8 mouse cellular contexts compared by ENCODE assay signal in the genomic region with DNA sequence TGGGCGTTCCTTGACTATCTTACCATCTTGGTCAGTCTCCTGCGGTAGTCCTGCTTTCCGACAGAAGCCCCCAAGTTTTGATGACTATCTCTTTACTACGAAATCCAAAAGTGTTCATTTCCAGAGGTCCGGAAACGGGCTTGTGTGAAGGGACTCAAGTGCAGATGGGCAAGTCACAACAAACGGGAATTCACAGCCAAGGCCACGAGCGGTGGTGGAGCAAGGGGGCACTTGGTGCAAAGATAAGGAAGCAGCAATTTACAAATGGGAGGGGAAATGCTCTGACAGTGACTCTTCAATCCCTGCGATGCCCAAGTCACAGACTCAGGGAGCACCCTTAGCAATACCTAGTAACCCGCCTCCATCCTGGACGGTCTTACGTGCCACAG. TPM values are rescaled to one million over a fixed set of nuclear protein-coding genes. Genes with fewer than 3 reads are reported as not detected.
DNase-seq lines count a peak whose midpoint lies in the region; ATAC-seq and TF ChIP-seq lines count a peak whose summit lies in the region.

No protein-coding gene starts in this region.

- peak overlapping the region; percentile 39 for H3K4me3 ChIP-seq in lung, postnatal 0 days (ENCODE audit: low read depth, low read length)
- peak overlapping the region; percentile 72 for H3K4me3 ChIP-seq in erythroblast, embryonic 14.5 days (replicated peaks)
- peak overlapping the region; percentile 80 for H3K4me3 ChIP-seq in limb, embryonic 12.5 days (replicated peaks)
- peak overlapping the region; percentile 41 for H3K4me3 ChIP-seq in olfactory bulb, adult 2 months (ENCODE audit: insufficient read depth, low read depth, low read length)

- no peak for DNase-seq in lung, postnatal 0 days (ENCODE audit: low spot score)
- no peak for DNase-seq in lung, postnatal 10 days
- DNase-seq in spleen, postnatal 36 days (ENCODE audit: low spot score in 2 of 2): no peak
- DNase-seq in left cerebral cortex, adult 8-10 months (ENCODE audit: low spot score in 2 of 2): no peak
- DNase-seq in kidney, postnatal 36 days: no peak

- no peaks in the 10 kb centered on the region for H3K36me3 ChIP-seq in lung, postnatal 0 days (ENCODE audit: insufficient read depth, low read length)
- peaks cover 24% of the 10 kb centered on the region for H3K36me3 ChIP-seq in erythroblast, embryonic 14.5 days (ENCODE audit: control insufficient read depth)
- peaks cover 31% of the 10 kb centered on the region for H3K36me3 ChIP-seq in limb, embryonic 12.5 days

- H3K27me3 ChIP-seq in lung, postnatal 0 days (replicated peaks; ENCODE audit: insufficient read depth, low read length): no peaks in the 10 kb centered on the region
- H3K27me3 ChIP-seq in erythroblast, embryonic 14.5 days (ENCODE audit: control insufficient read depth): peaks cover 42% of the 10 kb centered on the region
- no peaks in the 10 kb centered on the region for H3K27me3 ChIP-seq in limb, embryonic 12.5 days

- no peak for TF ChIP-seq POLR2A in olfactory bulb, adult 2 months (IDR thresholded peaks at IDR 0.05; ENCODE audit: insufficient read depth, low read depth, low read length)

- H3K27ac ChIP-seq in lung, postnatal 0 days (ENCODE audit: low read length): peak overlapping the region; percentile 94
- peak overlapping the region; percentile 88 for H3K27ac ChIP-seq in limb, embryonic 12.5 days
- peak overlapping the region; percentile 60 for H3K27ac ChIP-seq in olfactory bulb, adult 2 months (ENCODE audit: insufficient read depth, low read depth, low read length)

- 0 out of 2 replicates have a peak overlapping the region, but pooled peaks have one; percentile 24 for H3K9ac ChIP-seq in lung, postnatal 0 days (replicated peaks; ENCODE audit: low read depth)
- H3K9ac ChIP-seq in limb, embryonic 12.5 days (replicated peaks): no peak overlapping the region; the same call in 1 of the 2 replicates

- TF ChIP-seq EP300 in lung, postnatal 0 days (IDR thresholded peaks at IDR 0.05): no peak

- TF ChIP-seq CTCF in lung, postnatal 0 days (IDR thresholded peaks at IDR 0.05): no peak
- no peak for TF ChIP-seq CTCF in olfactory bulb, adult 2 months (IDR thresholded peaks at IDR 0.05; ENCODE audit: insufficient read depth, low read depth, low read length)

- no peaks in the 10 kb centered on the region for H3K9me3 ChIP-seq in lung, postnatal 0 days (ENCODE audit: low read length)
- H3K9me3 ChIP-seq in erythroblast, embryonic 14.5 days (ENCODE audit: control insufficient read depth, low read length): no peaks in the 10 kb centered on the region
- H3K9me3 ChIP-seq in limb, embryonic 12.5 days: no peaks in the 10 kb centered on the region

- 8% methylated on average over 13 of the region's 13 CpGs for WGBS in lung, postnatal 0 days
- WGBS in limb, embryonic 12.5 days: 11% methylated on average over 13 of the region's 13 CpGs
- 13% methylated on average over 13 of the region's 13 CpGs for WGBS in olfactory bulb, adult 2 months

- H3K4me1 ChIP-seq in lung, postnatal 0 days (ENCODE audit: insufficient read depth, low read depth, low read length): peaks cover 20% of the 10 kb centered on the region; the same call in 1 of the 2 replicates
- H3K4me1 ChIP-seq in erythroblast, embryonic 14.5 days (ENCODE audit: control insufficient read depth): peaks cover 38% of the 10 kb centered on the region
- peaks cover 53% of the 10 kb centered on the region for H3K4me1 ChIP-seq in limb, embryonic 12.5 days (replicated peaks)
- H3K4me1 ChIP-seq in olfactory bulb, adult 2 months (ENCODE audit: control insufficient read depth, insufficient read depth, low read length): peaks cover 39% of the 10 kb centered on the region

- peak; percentile 3 for ATAC-seq in lung, postnatal 0 days
- no peak for ATAC-seq in limb, embryonic 12.5 days (ENCODE audit: insufficient number of reproducible peaks, insufficient read depth, low FRiP score, low TSS enrichment, low read depth)

- H3K4me2 ChIP-seq in lung, postnatal 0 days (replicated peaks; ENCODE audit: low read depth, low read length): peak overlapping the region; percentile 70
- H3K4me2 ChIP-seq in limb, embryonic 12.5 days: peak overlapping the region; percentile 77

RNA-seq across cellular contexts. Expression of a gene that starts 2.8 kb away (rescaled TPM):
- polyA plus RNA-seq in lung, postnatal 0 days (2015; fragmentation: Nextera tagmentation; extraction: Ambion mirVana): 2.7 and 3.3 TPM in 2 replicates
- not detected in 2 replicates for polyA plus RNA-seq in erythroblast, embryonic 14.5 days (2012)
- polyA plus RNA-seq in limb, embryonic 12.5 days (2016; fragmentation: Nextera tagmentation; extraction: Ambion mirVana): 10.5 and 11.0 TPM in 2 replicates
- polyA plus RNA-seq in olfactory bulb, adult 2 months (2012; ENCODE audit: insufficient read depth, insufficient read length, low replicate concordance, missing spikeins): not detected in 2 replicates
- total RNA-seq in left cerebral cortex, adult 8-10 months (2022): 10 to 100 TPM; 13.0 to 14.1 (median 13.3) TPM

RNA-seq across cellular contexts. Expression of a gene that starts 3.7 kb away (rescaled TPM):
- polyA plus RNA-seq in lung, postnatal 0 days (2015; fragmentation: Nextera tagmentation; extraction: Ambion mirVana): 172 and 188 TPM in 2 replicates
- polyA plus RNA-seq in erythroblast, embryonic 14.5 days (2012): 7.0 and 7.5 TPM in 2 replicates
- 251 and 257 TPM in 2 replicates for polyA plus RNA-seq in limb, embryonic 12.5 days (2016; fragmentation: Nextera tagmentation; extraction: Ambion mirVana)
- 704 TPM in 1 of 2 replicates, not detected in the other for polyA plus RNA-seq in olfactory bulb, adult 2 months (2012; ENCODE audit: insufficient read depth, insufficient read length, low replicate concordance, missing spikeins)
- total RNA-seq in left cerebral cortex, adult 8-10 months (2022): 100 to 1,000 TPM; 285 to 306 (median 298) TPM

RNA-seq across cellular contexts. Expression of a gene that starts 13.3 kb away (rescaled TPM):
- polyA plus RNA-seq in lung, postnatal 0 days (2015; fragmentation: Nextera tagmentation; extraction: Ambion mirVana): 121 and 130 TPM in 2 replicates
- polyA plus RNA-seq in erythroblast, embryonic 14.5 days (2012): 0.13 and 0.17 TPM in 2 replicates
- polyA plus RNA-seq in limb, embryonic 12.5 days (2016; fragmentation: Nextera tagmentation; extraction: Ambion mirVana): 15.9 and 21.0 TPM in 2 replicates
- polyA plus RNA-seq in olfactory bulb, adult 2 months (2012; ENCODE audit: insufficient read depth, insufficient read length, low replicate concordance, missing spikeins): not detected in 2 replicates
- total RNA-seq in left cerebral cortex, adult 8-10 months (2022): 10 to 100 TPM in 3 of 4 experiments, 1 to 10 TPM in 1; 9.1 to 63.9 (median 28.2) TPM

RNA-seq across cellular contexts. Expression of a gene that starts 22.6 kb away (rescaled TPM):
- 2.3 and 5.5 TPM in 2 replicates for polyA plus RNA-seq in lung, postnatal 0 days (2015; fragmentation: Nextera tagmentation; extraction: Ambion mirVana)
- 0.42 and 2.1 TPM in 2 replicates for polyA plus RNA-seq in erythroblast, embryonic 14.5 days (2012)
- polyA plus RNA-seq in limb, embryonic 12.5 days (2016; fragmentation: Nextera tagmentation; extraction: Ambion mirVana): 2.1 and 3.1 TPM in 2 replicates
- not detected in 2 replicates for polyA plus RNA-seq in olfactory bulb, adult 2 months (2012; ENCODE audit: insufficient read depth, insufficient read length, low replicate concordance, missing spikeins)
- 1 to 10 TPM; 1.7 to 2.8 (median 2.6) TPM for total RNA-seq in left cerebral cortex, adult 8-10 months (2022)

RNA-seq across cellular contexts. Expression of a gene that starts 22.7 kb away (rescaled TPM):
- 68.4 and 77.0 TPM in 2 replicates for polyA plus RNA-seq in lung, postnatal 0 days (2015; fragmentation: Nextera tagmentation; extraction: Ambion mirVana)
- 11.1 and 11.6 TPM in 2 replicates for polyA plus RNA-seq in erythroblast, embryonic 14.5 days (2012)
- polyA plus RNA-seq in limb, embryonic 12.5 days (2016; fragmentation: Nextera tagmentation; extraction: Ambion mirVana): 82.1 and 84.8 TPM in 2 replicates
- not detected in 2 replicates for polyA plus RNA-seq in olfactory bulb, adult 2 months (2012; ENCODE audit: insufficient read depth, insufficient read length, low replicate concordance, missing spikeins)
- total RNA-seq in left cerebral cortex, adult 8-10 months (2022): 10 to 100 TPM; 60.7 to 69.2 (median 63.4) TPM
